Mouse (Mus musculus): Measurements from ENCODE around the gene Sfxn5.

DNA sequence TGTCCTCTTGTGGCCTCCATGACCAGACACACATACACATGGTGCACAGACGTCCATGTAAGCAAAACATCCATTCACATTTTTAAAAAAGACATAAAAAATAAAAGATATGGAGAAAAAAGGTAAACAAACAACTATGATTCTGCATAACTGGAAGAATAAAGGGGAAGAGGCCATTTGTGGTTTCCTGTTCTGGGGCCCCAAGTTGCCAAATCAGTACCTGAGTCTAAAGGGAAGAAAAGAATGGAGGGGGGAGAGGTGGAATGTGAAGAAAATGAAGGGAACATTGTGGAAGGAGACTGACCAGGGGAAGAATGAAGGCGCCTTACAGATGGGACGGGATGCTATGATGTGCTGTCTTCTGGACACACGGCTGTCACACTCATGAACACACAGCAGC lies 6.7 kb downstream of the Sfxn5 start:
- TF ChIP-seq POLR2A (IDR thresholded peaks at IDR 0.05; ENCODE audit: borderline replicate concordance, extremely low read depth, insufficient read depth, insufficient read length, poor library complexity, severe bottlenecking) (no peak), CTCF (IDR thresholded peaks at IDR 0.05; ENCODE audit: borderline replicate concordance, extremely low read depth, insufficient read depth, insufficient read length) (no peak)
